Mouse (Mus musculus): ENCODE results near the gene Krtap17-1.

The Krtap17-1 gene

GRCm38 (mm10) chr11:99965961-99966360 lies 27.8 kb downstream of the Krtap17-1 start:
- no peak for DNase-seq (ENCODE audit: low spot score in 2 of 2)

DNA sequence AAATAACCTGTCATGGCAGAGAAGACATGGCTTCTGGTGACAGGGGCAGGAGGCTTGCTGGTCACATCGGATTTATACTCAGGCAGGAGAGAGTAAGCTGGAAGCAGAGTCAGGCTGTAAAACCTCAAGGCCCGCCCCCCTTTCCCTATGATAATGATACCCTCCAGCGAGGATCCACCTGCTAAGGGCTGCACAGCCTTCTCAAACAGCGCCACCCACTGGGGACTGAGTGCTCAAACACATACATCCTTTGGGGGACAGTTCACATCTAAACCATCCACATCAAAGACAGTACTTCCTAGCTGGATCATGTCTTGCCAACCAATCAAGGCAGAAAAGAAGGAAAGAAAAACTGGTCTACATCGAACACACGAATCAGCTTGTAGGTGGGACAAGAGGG lies 29.6 kb downstream of the Krtap17-1 start:
- DNase-seq (ENCODE audit: low spot score in 2 of 2) = no peak

DNA sequence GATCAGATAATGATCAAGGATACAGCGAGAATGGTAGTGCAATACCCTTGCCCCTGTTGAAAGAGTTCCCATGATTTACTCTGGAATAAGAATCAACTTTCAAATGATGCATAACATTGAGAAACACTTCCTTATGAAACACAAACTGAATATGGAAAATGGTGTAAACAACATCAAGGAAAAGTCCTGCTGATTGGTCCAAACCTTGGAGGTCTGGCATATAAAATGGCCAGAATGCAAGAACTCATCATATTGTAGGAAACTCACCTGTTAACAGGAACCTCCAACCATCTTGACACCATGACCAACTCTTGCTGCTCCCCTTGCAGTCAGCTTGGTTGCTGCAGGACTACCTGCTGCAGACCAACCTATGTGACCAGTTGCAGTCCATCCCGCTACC lies 45.6 kb downstream of the Krtap17-1 start, which contains the start of gene Krtap9-5:
TSS of gene Krtap9-5 (plus strand) at position 301 of the 400 bp plus-strand sequence.
- no peak for DNase-seq (ENCODE audit: low spot score in 2 of 2)
